Mouse (Mus musculus) intestine, postnatal 0 days (tissue): ENCODE data around the gene Stard3. TPM values are rescaled to one million over a fixed set of nuclear protein-coding genes. Genes with fewer than 3 reads are reported as not detected.

ENCODE experiments used
- ATAC-seq: fragments of 200-750 bp; cut with Nextera tagmentation; 2 replicates; pipeline ENCODE4 v1.8.0; 2017; ENCODE audit warnings: mild to moderate bottlenecking, moderate TSS enrichment, moderate library complexity
- H3K27ac ChIP-seq: fragments of 300-500 bp; sonication (generic); 2 replicates; pipeline ENCODE4 v1.5.1; 2014; ENCODE audit warnings: mild to moderate bottlenecking, low read depth, low read length, moderate library complexity
- H3K27me3 ChIP-seq: fragments of 300-500 bp; sonication (generic); replicated peaks from 2 replicates; pipeline ENCODE4 v1.6.1; 2014; ENCODE audit warnings: low read length, mixed read lengths; ENCODE audit not compliant: control insufficient read depth, insufficient read depth
- H3K36me3 ChIP-seq: fragments of 300-500 bp; sonication (generic); 2 replicates; pipeline ENCODE4 v1.6.1; 2014; ENCODE audit warnings: mild to moderate bottlenecking, moderate library complexity; ENCODE audit not compliant: control insufficient read depth, insufficient read depth
- H3K4me1 ChIP-seq: fragments of 300-500 bp; sonication (generic); replicated peaks from 2 replicates; pipeline ENCODE4 v1.6.1; 2014; ENCODE audit warnings: antibody characterized with exemption, low read length, mixed read lengths; ENCODE audit not compliant: control insufficient read depth, insufficient read depth
- H3K4me2 ChIP-seq: fragments of 300-500 bp; sonication (generic); replicated peaks from 2 replicates; pipeline ENCODE4 v1.6.1; 2014; ENCODE audit warnings: low read depth, mild to moderate bottlenecking, moderate library complexity
- H3K4me3 ChIP-seq: fragments of 300-500 bp; sonication (generic); 2 replicates; pipeline ENCODE4 v1.5.1; 2014; ENCODE audit warnings: low read depth, low read length
- H3K9ac ChIP-seq: fragments of 300-500 bp; sonication (generic); 2 replicates; pipeline ENCODE4 v1.6.1; 2014; ENCODE audit warnings: mild to moderate bottlenecking, low read depth, low read length
- H3K9me3 ChIP-seq: fragments of 300-500 bp; sonication (generic); 2 replicates; pipeline ENCODE4 v1.6.1; 2016; ENCODE audit warnings: mixed run types; ENCODE audit not compliant: control insufficient read depth
- CTCF ChIP-seq: sonication (generic); IDR thresholded peaks from 2 replicates; pipeline ENCODE4 v1.5.1; 2016; ENCODE audit warnings: low read depth, mild to moderate bottlenecking, control low read depth, antibody characterized with exemption, moderate library complexity
- WGBS: fragments of 180-500 bp; shearing (Covaris S2); extraction: QIAGEN DNeasy Blood & Tissue Kit; methylation state at CpG from one replicate; pipeline ENCODE4 v1.1.7; 2014; 5-methylcytosine and 5-hydroxymethylcytosine counted together
- polyA plus RNA-seq: library from polyadenylated mRNA; unstranded; fragments of >200 nt; fragmentation: Nextera tagmentation; extraction: Ambion mirVana; gene quantifications from 2 replicates; pipeline ENCODE4 v1.2.1, GENCODE M21; 2015

Gene Stard3
- polyA plus RNA-seq, 1 experiment from 2014 or later, result 29.0 TPM

DNA sequence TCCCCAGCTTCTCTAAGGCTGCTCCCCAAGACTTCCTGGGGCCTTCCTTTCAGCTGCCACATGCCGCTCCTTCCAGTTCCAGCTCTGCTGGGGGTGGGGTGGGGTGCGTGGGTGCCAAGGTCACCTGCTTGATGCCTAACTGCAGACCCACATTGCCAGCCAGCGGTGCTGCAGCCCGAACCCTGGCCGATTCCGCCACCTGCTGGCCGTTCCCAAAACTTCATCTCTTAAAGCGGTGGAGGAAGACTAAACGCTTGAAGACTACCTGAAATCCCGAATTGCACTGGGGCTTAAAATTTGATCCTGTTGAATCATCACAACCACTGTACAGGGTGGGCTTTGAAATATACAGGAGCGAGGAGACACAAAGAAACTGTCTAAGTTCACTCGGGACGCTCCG lies 12.9 kb upstream of the Stard3 start:
- peaks cover 23% of the 10 kb centered on the region for H3K27me3 ChIP-seq

DNA sequence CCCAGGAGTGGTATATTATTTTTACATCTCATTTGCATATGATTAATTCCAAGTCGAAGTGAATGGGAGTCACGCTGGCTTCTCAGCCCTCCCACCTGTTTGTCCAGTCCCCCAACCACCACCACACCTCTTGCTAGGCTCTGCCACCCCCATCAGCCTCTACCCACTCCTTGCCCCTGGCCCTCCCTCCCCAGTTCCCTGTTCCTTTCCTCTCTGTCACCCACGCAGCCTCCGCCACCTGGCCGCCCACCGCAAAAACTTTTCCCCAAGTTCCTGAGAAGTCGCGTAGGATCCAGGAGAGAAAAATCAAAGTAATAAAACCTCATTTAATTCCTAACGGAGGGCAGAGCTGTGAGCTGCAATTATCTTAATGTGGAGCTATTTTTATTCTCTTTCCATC lies 12.0 kb upstream of the Stard3 start:
- ATAC-seq, result no peak
- no peaks in the 10 kb centered on the region for H3K9me3 ChIP-seq
- no peak overlapping the region for H3K9ac ChIP-seq
- H3K27ac ChIP-seq, result no peak overlapping the region
- 24% methylated on average over 9 of the region's 9 CpGs for WGBS
- peak overlapping the region; percentile 59 for H3K4me2 ChIP-seq
- no peak overlapping the region for H3K4me3 ChIP-seq
- peaks cover 21% of the 10 kb centered on the region for H3K27me3 ChIP-seq
- no peaks in the 10 kb centered on the region for H3K36me3 ChIP-seq
- no peaks in the 10 kb centered on the region for H3K4me1 ChIP-seq
- no peak for TF ChIP-seq CTCF

More for the DNA sequence above, 12.9 kb upstream of the Stard3 start:
- Histone ChIP-seq H3K27ac (no peak overlapping the region), H3K9ac (no peak overlapping the region), H3K4me3 (no peak overlapping the region; the same call in 1 of the 2 replicates), H3K4me2 (peak overlapping the region; percentile 59), H3K36me3 (no peaks in the 10 kb centered on the region), H3K4me1 (no peaks in the 10 kb centered on the region), H3K9me3 (no peaks in the 10 kb centered on the region)
- WGBS, result 2% methylated on average over 14 of the region's 14 CpGs
- ATAC-seq, result peak; percentile 19
- TF ChIP-seq CTCF, result peak; percentile 89

DNA sequence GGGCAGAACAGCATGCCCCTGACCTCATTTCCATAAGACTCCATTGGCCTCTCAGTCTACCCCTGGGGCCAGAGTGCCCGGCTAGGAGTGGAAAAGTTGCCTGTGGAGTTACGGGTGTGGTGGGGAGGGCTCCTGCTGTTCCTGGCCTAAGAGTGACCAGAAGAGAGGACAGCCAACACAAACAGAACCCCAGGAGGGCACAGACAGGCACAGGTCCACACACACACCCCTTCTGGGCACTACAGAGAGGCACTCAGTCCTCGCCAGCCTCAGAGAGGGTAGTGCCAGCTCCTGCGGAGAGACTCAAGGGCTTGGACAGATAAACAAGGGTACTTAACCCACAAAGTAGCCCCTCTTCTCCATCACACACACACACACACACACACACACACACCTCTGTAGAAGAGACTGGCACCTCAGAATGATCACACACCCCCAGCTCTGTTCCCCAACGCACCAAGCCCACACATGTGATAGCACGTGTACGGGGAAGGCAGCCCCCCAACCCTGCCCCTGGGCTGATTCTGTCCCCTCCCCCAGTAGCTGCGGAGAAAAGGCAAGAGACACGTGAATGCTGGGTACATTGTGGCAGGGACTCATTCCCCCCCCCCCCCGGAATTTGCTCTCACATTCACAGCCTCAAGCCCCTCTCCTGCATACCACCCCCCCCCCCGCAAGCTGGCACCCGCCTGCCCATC lies 10.6 kb upstream of the Stard3 start:
- Histone ChIP-seq H3K9me3 (no peaks in the 10 kb centered on the region), H3K36me3 (no peaks in the 10 kb centered on the region), H3K9ac (no peak overlapping the region), H3K4me1 (no peaks in the 10 kb centered on the region), H3K27ac (no peak overlapping the region), H3K4me2 (peak overlapping the region; percentile 87), H3K27me3 (peaks cover 18% of the 10 kb centered on the region), H3K4me3 (no peak overlapping the region)
- ATAC-seq, result no peak
- 30% methylated on average over 12 of the region's 12 CpGs for WGBS
- no peak for TF ChIP-seq CTCF

DNA sequence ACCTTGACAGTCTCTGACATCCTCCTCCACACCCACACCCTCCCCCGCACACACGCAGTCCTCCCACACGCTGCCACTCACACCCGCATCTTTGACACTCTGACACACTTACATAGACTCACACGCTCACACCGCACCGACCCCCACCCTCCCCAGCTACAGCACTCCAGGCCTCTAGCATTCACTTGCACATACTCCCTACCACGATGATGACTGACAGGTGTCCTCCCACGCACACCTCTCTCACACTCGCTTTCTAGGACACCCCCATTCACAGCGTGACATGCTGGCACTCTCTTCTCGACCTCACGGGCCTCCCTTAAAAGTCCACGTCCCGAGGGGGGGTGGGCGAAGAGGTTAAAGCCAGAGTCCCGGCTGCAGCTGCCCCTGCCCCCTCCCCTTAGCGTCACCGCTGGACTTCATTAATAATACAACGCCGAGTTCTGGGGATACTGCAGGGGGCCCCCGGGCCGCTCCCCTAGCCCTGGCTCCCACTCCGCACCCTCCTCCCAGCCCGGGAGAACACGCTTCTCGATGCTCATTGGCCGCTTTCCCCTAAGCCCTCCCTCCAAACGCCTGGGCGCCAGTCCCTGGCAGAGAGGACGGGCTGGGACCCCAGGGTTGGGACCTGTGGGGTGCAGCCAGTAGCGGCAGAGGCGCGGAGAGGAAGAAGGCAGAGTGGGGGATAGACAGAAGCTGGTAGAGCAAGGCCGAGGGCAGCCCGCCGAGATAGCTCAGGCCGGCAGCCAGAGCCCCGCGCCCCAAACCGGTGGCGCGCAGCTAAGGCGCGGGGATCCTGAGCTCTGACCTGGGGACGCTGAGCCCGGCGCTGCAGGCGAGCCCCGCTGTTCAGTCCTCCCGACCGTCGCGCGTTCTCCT lies 9.8 kb upstream of the Stard3 start, which contains the start of gene Ppp1r1b:
Gene Ppp1r1b (plus strand): TSS at position 322 of the 879 bp plus-strand sequence.
- peak; percentile 62 for ATAC-seq
- H3K27me3 ChIP-seq, result peaks cover 18% of the 10 kb centered on the region
- peak within 1 kb of the TSS; percentile 48 for H3K9ac ChIP-seq
- no peaks in the 10 kb centered on the region for H3K9me3 ChIP-seq
- peak within 1 kb of the TSS; percentile 54 for H3K4me3 ChIP-seq
- peak within 1 kb of the TSS; percentile 60; the same call in 1 of the 2 replicates for H3K27ac ChIP-seq
- 0 out of 2 replicates have a peak, but pooled peaks cover 4% of the 10 kb centered on the region for H3K4me1 ChIP-seq
- WGBS, result under 1% methylated on average over 55 of the region's 55 CpGs
- no peak for TF ChIP-seq CTCF
- H3K4me2 ChIP-seq, result peak within 1 kb of the TSS; percentile 87
- no peaks in the 10 kb centered on the region for H3K36me3 ChIP-seq

DNA sequence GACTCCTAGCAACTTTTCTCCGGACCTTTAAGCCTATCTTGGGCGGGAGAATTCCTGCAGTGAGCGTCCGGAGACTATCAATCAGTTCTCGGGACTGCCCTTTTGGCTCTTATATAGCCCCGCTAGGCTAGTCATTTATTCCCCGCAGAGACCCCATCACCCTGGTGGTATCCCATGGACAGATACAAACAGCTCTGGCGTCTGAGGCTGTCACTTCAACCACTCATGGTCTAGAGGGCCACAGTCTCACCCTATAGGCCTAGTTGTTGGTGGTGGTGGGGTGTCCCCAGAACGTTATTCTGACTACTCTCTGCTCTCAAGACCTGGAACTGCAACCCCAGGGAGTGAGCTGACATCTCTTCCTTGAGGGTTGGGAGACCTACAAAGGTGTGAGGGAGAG lies 8.9 kb upstream of the Stard3 start:
- 14% methylated on average over 9 of the region's 9 CpGs for WGBS
- peak overlapping the region; percentile 48 for H3K9ac ChIP-seq
- TF ChIP-seq CTCF, result no peak

More for the DNA sequence above, 8.9 kb upstream of the Stard3 start:
- H3K9me3 ChIP-seq, result no peaks in the 10 kb centered on the region
- peaks cover 18% of the 10 kb centered on the region for H3K27me3 ChIP-seq
- H3K4me2 ChIP-seq, result peak overlapping the region; percentile 87
- no peaks in the 10 kb centered on the region for H3K36me3 ChIP-seq
- H3K4me3 ChIP-seq, result peak overlapping the region; percentile 54
- no peak for ATAC-seq
- H3K4me1 ChIP-seq, result 0 out of 2 replicates have a peak, but pooled peaks cover 4% of the 10 kb centered on the region
- H3K27ac ChIP-seq, result peak overlapping the region; percentile 60; the same call in 1 of the 2 replicates
